Mouse (Mus musculus): ENCODE measurements around the gene Zfp334.
A peak's percentile ranks its signal among the peaks of the same experiment; 100 is the strongest.

Gene Zfp334

DNA sequence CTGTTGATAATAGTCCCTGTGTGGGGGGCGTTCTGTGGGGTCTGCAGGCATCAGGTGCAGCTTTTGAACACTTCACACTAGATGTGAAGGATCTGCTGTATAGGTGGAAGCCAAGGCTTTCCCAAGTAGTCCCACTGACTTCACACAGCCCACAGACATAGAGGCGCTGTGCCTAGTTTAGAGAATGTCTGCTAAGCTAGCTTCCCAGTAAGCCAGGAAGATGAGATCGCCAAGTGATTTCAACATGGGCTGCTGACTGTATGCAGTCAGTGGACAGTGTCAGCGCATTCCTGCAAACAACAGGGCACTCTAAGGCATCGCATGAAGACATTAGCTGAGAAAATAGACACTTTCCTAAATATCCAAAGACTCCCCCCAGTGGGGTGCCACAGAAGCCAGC is 12.6 kb downstream of the Zfp334 start:
- no peak for DNase-seq

DNA sequence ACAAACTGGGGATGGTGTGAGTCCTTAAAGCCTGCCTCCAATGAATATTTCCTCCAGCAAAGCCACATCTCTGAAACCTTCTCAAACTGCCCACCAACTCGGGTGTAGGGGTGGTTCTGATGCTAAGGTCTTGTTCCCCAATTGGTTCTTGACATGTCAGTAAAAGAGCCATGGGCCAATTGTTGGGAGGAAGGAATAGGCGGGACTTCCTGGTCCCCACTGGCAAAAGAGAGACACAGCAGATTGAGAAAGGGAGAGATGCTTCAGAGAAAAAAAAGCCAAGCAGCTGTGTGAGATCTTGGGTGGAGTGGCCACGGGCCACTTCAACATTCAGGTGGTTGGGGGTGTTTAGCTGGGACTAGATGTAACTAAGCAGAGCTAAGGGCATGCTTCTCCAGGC is 17.0 kb downstream of the Zfp334 start:
- no peak for DNase-seq

DNA sequence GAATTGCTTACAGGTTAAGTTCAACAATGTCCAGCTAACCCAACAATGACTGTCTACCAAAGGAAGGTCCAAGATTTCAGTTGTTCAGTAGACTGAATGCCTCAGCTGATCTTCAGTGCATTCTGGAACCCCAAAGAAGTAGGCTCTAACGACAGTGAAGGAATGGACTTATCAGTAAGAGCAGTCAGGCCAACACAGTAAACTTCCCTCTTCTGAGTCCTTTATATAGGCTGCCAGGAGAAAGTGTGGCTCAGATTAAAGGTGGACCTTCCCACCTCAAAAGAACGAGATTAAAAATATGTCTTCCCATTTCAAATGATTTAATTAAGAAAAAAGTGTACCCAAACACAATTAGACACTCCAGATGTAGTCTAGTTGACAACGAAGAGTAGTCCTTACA is 17.7 kb downstream of the Zfp334 start:
- no peak for DNase-seq

DNA sequence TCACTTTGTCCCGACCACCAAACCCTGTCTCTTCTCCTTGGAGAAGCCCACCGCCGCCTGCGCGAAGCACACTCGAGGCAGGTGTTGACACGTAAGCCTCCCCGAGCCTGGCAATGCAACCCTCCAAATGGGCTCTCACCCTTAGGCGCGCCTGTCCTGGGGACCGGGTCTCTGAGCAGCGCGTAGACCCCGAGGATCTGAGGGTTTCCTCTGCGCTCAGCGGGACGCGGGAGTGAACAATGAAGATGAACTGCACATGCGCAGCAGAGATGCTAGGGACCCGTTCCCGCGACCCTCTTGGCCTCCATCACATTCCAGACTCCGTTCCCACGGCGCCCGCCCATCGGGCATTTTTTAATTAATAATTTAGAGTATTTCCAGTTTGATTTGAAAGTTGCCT is 19.6 kb downstream of the Zfp334 start, which contains the start of gene Zfp663:
Zfp663 (minus strand) TSS at position 234 of the 400 bp plus-strand sequence.
- DNase-seq: no peak

DNA sequence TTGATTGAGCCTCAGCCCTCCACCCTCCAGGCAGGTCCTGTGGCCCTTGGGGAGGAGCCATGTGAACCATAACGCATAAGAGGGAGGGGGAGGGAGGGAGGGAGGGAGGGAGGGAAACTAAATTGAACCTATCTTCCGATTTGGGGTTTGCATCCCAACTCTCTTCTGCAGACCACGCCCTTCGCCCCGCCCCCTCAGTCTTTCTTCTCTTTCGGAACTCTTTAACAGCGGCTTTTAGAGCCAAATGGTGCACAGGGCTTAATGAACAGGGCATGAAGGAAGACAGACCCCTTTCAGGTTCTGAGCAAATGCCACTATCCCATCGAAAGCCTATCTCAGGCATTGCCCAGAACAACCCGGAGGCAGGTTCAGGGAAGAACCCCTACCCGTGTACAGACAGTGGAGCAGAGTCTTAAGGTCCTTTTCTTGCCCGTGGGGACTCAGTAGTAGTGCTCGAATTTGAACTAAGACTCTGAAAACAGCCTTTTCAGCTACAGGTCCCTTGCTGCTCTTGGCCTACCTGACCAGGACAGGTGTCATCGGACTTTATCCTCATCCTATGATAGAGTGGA is 20.1 kb downstream of the Zfp334 start:
- no peak for DNase-seq

DNA sequence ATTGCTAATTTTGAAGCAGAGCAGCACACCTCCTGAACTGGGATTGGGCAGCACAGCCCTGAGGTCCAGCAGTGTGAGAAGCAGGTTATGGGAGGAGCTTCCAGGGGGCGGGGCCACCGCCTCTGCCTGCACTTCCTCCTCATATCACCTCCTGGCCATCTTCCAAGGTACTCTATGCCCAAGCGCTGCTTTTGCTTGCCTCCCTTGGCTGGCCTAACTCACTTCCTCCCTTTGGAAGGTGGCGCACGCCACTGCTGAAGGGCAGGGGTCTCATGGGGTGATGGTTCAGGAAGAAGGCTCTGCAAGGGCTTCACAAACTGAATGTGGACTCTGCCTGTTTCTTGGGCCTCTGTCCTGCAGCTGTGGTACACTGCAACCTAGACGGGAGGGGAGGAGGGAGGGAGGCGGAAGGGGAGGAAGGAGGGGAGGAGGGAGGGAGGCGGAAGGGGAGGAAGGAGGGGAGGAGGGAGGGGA is 21.0 kb downstream of the Zfp334 start:
- no peak for DNase-seq

DNA sequence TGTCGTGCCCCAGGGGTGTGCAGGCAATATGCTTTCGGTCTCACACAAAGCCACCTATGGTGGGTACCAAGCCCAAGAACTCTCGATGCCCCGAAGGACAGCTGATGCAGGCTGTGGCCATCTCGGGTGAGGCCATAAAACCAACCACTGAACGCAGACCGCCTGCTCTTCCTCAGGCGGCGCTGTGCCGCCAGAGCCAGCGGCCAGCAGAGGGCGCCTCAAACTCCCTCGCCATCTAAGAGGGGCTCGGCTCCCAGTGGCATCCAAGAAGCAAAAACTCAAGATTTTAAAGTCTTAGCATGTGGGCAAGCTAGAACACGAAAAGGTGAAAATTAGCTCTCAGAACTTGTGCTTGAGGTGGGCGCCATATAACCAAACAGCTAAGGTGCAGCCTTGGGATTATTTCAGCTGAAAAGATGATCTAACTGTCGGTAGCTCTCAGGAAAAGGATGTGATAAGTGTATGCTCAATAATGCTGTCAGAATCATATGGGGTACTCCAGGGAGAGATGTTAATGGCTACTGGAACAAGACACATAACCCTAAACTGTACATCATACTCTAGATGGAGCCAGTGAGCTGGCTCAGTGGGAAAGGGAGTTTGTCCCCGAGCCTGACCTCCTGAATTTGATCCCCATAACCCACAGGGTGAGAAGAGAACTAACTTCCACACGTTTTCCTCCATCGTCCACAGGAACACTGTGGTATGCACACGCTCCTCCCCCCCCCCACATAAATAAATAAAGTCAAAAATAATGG is 23.5 kb downstream of the Zfp334 start:
- peak; percentile 76 for DNase-seq

DNA sequence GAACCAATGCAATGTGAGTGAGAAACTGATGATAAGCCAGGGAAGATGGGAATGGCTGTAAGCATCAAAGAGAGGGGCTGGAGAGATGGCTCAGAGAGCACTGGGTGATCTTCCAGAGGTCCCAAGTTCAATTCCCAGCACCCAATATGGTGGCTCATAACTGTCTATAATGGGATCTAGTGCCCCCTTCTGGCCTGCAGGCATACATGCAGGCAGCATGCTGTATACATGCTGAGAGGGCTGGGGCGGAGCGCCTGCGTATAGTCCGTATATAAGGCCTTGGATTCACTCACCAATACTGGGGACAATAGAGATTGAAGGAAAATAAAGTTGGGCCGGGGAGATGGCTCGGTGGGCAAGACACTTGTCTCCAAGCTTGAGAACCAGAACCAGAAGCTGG is 24.8 kb downstream of the Zfp334 start:
- DNase-seq: no peak

DNA sequence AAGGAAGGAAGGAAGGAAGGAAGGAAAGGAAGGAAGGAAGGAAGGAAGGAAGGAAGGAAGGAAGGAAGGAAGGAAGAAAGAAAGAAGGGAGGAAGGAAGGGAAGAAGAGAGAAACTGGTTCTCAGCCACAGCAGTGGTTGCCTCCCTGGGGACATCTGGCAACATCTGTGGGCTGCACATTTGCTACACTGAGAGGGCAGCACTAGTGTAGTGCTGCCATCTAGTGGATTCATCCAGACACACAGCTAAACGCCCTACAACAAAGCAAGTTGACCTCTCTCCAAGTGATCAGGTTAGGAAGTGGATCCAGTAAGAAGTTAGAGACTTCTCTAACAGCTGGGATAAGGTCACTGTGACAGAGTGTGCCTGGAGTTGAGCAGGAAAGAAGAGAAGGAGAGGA is 27.2 kb downstream of the Zfp334 start:
- DNase-seq: peak; percentile 46

DNA sequence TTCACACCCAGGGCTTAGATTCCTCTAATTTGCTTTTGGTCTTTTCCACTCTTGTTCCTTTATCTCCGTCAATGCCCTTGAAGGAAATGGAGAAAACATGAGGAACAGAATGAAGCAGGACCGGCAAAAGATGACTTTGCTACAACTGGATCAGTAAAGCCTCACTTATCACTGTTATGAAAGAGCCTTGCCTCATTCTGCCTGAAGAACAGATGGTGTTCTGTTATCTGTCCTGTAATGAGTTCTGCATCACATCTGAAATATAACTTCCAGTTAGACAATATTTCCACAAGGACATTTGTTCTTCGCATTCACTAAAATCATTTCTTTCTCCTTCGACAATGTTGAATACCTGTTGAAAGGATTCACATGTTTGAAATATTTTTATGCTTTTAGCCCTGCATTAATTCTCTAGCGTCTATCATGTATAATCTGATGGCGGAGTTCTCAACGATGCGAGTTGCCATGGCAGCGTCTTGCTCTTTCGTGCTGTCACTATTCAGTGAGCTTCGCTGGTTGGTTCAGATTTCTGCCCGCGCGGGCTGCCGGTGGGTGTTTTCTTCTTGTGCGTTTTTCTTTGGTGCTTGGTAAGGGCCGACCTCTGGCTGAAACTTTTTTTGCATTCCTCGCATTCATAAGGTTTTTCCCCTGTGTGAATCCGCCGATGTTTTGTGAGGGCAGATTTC is 36.1 kb downstream of the Zfp334 start:
- DNase-seq: no peak

DNA sequence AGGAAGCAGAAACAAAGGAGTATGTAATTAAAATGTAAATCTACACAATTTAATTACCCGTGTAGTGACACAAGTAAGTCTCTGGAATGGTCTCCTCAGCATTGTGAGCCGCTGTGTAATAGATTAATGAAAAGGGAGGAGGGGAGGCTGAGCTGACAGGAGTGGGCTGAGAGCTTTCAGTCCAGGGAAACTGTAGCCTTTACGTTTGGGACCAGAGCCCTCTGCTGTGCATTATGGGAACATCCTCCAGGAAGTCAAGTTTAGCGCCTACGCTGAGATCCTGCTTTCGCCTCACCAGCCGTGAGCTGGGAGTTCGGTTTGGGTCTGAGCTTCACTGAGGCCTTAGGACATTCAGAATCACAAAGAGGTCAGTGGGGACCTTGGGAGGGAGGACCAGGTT is 38.6 kb downstream of the Zfp334 start:
- DNase-seq: no peak

DNA sequence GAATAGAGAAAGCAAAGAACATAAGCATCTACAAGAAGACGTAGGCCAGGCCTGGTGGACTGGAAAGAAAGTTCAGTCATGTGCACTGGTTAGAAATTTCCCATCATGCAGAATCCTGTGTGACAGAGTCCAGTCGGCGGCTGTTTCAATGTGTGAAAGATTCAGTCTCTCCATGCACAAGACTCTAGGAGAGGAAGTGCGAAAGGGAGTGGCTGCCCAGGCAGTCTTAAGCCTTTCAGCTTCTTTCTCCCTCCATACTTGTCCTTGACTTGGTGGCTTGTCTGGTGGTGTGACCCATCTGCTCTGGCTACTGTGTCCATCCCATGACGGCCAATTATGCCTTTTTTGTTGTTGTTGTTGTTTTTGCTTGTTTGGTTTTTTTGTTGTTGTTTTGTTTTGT is 41.9 kb downstream of the Zfp334 start:
- DNase-seq: no peak

DNA sequence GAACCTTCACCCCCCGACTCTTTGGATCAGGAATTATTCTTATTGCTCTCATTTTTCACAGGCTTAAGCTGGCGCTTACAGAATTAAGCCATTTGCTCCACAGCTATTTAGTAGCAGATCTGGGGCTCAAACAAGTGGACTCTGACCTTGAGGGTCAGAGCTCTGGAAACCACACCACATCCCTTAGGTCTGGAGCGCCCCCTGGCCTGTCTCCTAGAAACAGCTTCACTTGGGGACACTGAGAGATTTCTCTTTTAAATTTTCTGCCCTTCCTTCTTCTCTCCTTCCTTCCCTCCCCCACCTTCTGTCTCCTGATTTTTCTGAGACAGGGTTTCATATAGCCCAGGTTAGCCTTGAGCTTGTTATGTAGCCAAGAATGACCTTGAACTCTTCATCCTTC is 50.9 kb downstream of the Zfp334 start:
- DNase-seq: peak; percentile 56

DNA sequence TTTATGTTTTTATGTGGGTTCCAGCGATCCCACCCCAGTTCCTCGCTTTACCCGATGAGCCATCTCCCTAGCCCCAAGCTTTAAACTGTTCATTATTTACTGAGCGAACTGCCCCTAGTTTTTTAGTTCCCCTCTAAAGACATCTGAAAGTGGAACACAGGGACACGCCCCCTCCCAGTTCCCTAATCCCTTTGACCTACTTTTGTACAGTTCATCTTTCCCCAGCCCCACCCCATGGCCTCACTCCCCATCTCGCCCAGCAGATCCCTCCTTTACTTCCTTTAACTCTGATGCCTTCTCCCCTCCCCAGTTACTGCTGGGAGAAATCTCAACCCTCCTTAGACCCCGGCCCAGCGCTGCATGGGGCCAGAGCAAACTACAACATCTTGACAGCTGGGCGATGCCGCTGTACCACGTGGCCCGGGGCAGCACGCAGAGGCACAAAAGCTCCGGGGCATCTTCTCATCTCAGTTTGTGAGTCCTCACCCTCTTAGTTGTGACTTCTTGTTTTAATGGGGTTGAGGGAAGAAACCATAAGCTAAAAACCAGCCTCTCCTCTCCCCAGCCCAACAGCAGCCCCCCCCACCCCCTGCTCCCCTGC is 55.3 kb downstream of the Zfp334 start:
- no peak for DNase-seq

DNA sequence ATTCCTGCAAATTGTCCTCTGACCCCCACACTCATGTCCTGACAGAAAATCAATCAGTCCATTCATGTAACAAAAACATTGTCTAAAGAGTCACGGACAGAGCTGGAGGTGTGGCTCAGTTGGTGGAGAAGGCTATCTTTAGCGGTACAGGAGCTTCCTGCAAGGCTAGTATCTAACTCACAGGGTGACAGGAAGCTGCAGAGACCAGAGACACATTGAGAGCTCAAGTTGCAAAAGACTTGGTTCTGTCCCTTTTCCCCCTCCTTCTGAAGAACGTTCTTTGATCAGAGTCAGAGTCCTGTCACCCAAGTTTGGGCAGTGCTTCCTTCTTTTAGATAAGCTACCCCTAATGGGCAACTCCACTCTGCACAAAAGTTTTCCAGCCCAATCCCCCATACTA is 58.4 kb downstream of the Zfp334 start:
- DNase-seq: no peak

DNA sequence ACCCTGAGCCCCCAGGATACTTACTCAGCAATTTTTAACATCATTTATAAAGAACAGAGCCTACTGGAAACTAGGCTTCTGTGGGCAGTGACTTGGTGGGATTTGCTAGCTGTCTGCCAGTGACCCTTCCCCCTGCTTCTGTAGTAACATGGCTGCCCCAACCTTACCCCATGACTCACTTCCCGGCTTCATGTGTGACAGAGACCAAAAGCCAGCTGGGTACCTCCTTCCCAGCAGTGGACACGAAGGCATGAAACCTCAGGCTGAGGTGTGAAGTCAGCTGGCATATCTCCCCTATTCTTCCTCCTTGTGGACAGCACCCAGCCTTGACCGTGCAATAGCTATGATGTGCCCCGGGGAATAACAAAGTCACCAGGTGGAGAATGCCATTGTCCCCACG is 59.3 kb downstream of the Zfp334 start:
- no peak for DNase-seq

DNA sequence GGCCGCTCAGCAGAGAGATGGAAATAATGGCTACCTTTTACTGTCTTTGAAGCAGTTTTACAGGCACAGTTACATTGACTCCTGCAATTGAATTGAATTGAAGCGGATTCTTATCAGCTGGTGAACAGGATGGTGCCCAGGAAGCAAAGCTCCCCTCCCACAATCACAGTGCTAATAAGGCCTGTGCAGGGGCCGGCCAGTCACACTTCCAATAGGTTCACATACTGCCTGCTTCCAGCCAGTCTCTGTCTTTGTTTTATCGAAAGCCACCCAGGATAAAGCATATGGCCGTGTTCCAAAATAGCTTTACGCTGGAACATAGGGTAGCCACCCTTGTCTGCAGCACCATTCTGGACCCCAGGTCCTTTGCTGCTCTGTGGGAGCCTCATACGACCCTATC is 60.7 kb downstream of the Zfp334 start:
- DNase-seq: no peak

DNA sequence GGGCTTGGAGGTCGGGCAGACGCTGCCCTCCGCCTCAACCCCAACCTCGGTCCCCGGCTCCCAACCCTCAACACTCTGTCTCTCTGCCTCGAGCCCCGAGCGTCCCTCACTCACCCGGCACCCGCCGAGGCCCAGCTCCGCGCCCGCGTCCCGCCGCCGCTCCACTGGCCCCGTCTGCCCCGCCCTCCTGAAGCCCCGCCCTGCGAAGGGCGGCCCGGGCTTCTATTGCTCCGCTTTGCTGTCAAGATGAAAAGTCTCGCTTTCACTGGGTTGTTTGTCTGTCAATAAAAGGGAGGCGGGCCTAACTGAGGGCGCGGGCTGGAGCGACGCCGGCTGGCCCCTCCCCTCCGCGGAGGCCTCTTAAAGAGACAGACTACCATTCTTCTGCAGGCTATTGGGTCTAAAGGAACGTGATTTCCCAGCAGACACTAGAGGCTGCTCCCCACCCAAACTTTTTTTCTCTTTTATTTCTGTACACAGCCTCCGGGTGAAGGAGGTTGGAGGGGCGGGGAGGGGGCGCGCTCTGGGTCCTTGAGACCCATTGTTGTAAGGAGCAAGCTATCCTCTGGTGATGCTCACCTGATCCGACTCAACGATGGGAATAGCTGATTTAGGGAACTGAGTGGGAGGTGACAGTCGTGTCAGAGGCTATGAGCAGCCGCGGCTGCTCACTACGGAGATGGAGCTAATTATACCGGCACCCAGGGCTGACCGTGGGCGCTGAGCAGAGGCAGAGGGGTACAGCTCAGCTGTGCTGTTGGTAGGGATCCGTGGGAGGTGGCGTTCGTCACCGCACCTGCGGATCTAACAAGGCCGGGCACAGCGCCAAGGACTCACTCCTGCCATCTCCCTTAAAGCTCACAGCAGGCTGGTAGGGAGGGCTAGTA is 61.5 kb downstream of the Zfp334 start, which contains the start of gene Elmo2:
Elmo2 (minus strand) TSS at position 176 of the 887 bp plus-strand sequence.
- DNase-seq: peak; percentile 96

DNA sequence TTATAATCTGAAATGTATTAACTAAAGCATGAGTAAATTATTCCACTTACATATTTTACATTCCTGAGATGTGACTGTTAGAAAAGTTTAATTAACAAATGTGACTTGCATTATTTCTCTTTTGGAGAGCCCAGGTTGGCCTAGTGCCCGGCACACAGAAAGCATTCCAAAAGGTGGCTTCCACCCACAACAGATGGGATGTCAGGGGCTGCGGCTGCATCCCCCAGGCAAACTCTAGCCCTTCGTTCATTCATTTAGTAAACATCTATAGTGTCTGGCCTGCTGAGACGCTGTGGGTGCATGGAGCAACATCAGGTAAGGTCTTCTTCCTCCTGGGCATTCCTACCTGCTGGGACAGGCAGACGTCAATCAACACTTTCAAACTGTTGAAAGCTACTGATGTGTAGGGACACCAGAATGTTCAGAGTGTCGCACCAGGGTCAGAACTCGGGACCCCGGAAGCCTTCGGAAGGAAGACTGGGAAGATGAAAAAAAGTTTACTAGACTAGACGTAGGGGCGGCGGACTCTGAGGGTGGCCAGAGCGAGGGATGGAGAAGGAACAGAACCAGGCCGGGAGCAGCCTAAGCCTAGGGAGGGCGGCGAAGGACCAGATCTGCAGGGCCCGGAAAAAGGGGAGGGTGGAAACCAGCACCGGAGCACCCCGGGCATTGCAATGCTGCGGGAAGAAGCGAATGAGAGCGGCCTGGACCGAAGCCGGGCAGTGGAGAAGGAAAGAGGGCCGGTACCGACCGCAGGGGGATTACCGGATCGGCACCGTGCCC is 62.3 kb downstream of the Zfp334 start:
- no peak for DNase-seq
